ENCODE assay signal across 25 mouse cellular contexts in genomic region chr17:53643360-53643759, GRCm38 (mm10). TPM values are rescaled to one million over a fixed set of nuclear protein-coding genes. Genes with fewer than 3 reads are reported as not detected.
DNase-seq lines count a peak whose midpoint lies in the region; ATAC-seq and TF ChIP-seq lines count a peak whose summit lies in the region.
"Had no signal": no experiment of that assay in that cellular context is flagged by ENCODE, and none has a peak within 500 bp of the region (broad histone marks: within the 10 kb centered on the region; RNA-seq: fewer than 3 reads in every experiment).

No protein-coding gene starts in this region.

- no peak for TF ChIP-seq CTCF in liver, adult 2 months (IDR thresholded peaks at IDR 0.05; ENCODE audit: low read depth, low read length)

- no peaks in the 10 kb centered on the region for H3K9me3 ChIP-seq in liver, embryonic 12.5 days (replicated peaks)
- H3K9me3 ChIP-seq in liver, embryonic 16.5 days (replicated peaks; ENCODE audit: control insufficient read depth, low read length): no peaks in the 10 kb centered on the region
- H3K9me3 ChIP-seq in midbrain, embryonic 15.5 days: no peaks in the 10 kb centered on the region
- H3K9me3 ChIP-seq: heart, embryonic 12.5 days; heart, embryonic 15.5 days; hindbrain, embryonic 10.5 days had no signal

- H3K4me2 ChIP-seq in liver, embryonic 12.5 days: no peak overlapping the region
- no peak overlapping the region for H3K4me2 ChIP-seq in liver, embryonic 16.5 days (ENCODE audit: low read depth, low read length)
- no peak overlapping the region for H3K4me2 ChIP-seq in midbrain, embryonic 15.5 days
- H3K4me2 ChIP-seq: heart, embryonic 12.5 days; heart, embryonic 15.5 days; hindbrain, embryonic 14.5 days had no signal

- peaks cover 25% of the 10 kb centered on the region for H3K4me1 ChIP-seq in liver, adult 2 months (ENCODE audit: control insufficient read depth, insufficient read depth, low read length)
- no peaks in the 10 kb centered on the region for H3K4me1 ChIP-seq in liver, embryonic 12.5 days
- H3K4me1 ChIP-seq in liver, embryonic 16.5 days (ENCODE audit: control insufficient read depth, low read depth, low read length): no peaks in the 10 kb centered on the region
- H3K4me1 ChIP-seq in midbrain, embryonic 15.5 days: no peaks in the 10 kb centered on the region
- H3K4me1 ChIP-seq: heart, embryonic 12.5 days; heart, embryonic 15.5 days; hindbrain, embryonic 10.5 days had no signal

- no peaks in the 10 kb centered on the region for H3K27me3 ChIP-seq in liver, adult 2 months (ENCODE audit: control insufficient read depth, insufficient read depth, low read length)
- no peaks in the 10 kb centered on the region for H3K27me3 ChIP-seq in liver, embryonic 12.5 days (replicated peaks)
- H3K27me3 ChIP-seq in liver, embryonic 16.5 days (ENCODE audit: control insufficient read depth, insufficient read depth, low read depth, low read length): no peaks in the 10 kb centered on the region
- no peaks in the 10 kb centered on the region for H3K27me3 ChIP-seq in midbrain, embryonic 15.5 days (replicated peaks)
- H3K27me3 ChIP-seq: heart, embryonic 12.5 days; heart, embryonic 15.5 days had no signal

- ATAC-seq in liver, embryonic 12.5 days: no peak
- peak; percentile 89 for ATAC-seq in liver, embryonic 16.5 days (ENCODE audit: low read depth)
- no peak for ATAC-seq in midbrain, embryonic 15.5 days (replicated peaks)
- ATAC-seq: activated CD4-positive, CD25-positive, alpha-beta regulatory T cell, adult 4 months; forebrain, embryonic 14.5 days; hindbrain, postnatal 0 days had no signal

- WGBS in liver, adult 2 months: 14% methylated on average over 4 of the region's 4 CpGs
- 68% methylated on average over 4 of the region's 4 CpGs for WGBS in liver, embryonic 12.5 days (ENCODE audit: insufficient replicate concordance)
- WGBS in liver, embryonic 16.5 days (ENCODE audit: insufficient replicate concordance): 72% methylated on average over 4 of the region's 4 CpGs
- WGBS in midbrain, embryonic 15.5 days: 91% methylated on average over 4 of the region's 4 CpGs

- H3K36me3 ChIP-seq in liver, adult 2 months (ENCODE audit: control insufficient read depth, insufficient read depth, low read length): peaks cover 52% of the 10 kb centered on the region
- H3K36me3 ChIP-seq in liver, embryonic 12.5 days: peaks cover 90% of the 10 kb centered on the region
- peaks cover 29% of the 10 kb centered on the region for H3K36me3 ChIP-seq in liver, embryonic 16.5 days (ENCODE audit: control insufficient read depth, insufficient read depth)
- H3K36me3 ChIP-seq in midbrain, embryonic 15.5 days (replicated peaks): peaks cover 16% of the 10 kb centered on the region; the same call in 1 of the 2 replicates

- H3K27ac ChIP-seq in liver, adult 2 months (replicated peaks; ENCODE audit: insufficient read depth, low read depth, low read length): peak overlapping the region; percentile 97
- no peak overlapping the region for H3K27ac ChIP-seq in liver, embryonic 12.5 days
- peak overlapping the region; percentile 70 for H3K27ac ChIP-seq in liver, embryonic 16.5 days (ENCODE audit: low read length)
- no peak overlapping the region for H3K27ac ChIP-seq in midbrain, embryonic 15.5 days
- H3K27ac ChIP-seq: heart, embryonic 15.5 days; hindbrain, embryonic 10.5 days; hindbrain, embryonic 14.5 days; hindbrain, postnatal 0 days had no signal

- no peak overlapping the region for H3K9ac ChIP-seq in liver, adult 2 months (ENCODE audit: low read depth, low read length)
- no peak overlapping the region for H3K9ac ChIP-seq in liver, embryonic 12.5 days
- no peak overlapping the region for H3K9ac ChIP-seq in liver, embryonic 16.5 days (ENCODE audit: low read depth, low read length)
- H3K9ac ChIP-seq in midbrain, embryonic 15.5 days: no peak overlapping the region
- H3K9ac ChIP-seq: forebrain, postnatal 0 days; heart, embryonic 12.5 days; heart, embryonic 15.5 days; hindbrain, embryonic 14.5 days had no signal

- H3K79me2 ChIP-seq in liver, adult 2 months (ENCODE audit: control insufficient read depth, insufficient read depth, low read length): no peaks in the 10 kb centered on the region

- no peak for TF ChIP-seq POLR2A in liver, adult 2 months (IDR thresholded peaks at IDR 0.05; ENCODE audit: extremely low read depth, insufficient read depth, low read length)

- DNase-seq in liver, adult 2 months (ENCODE audit: extremely low read depth, low read depth, low spot score): peak; percentile 100
- DNase-seq in NIH3T3 (ENCODE audit: low read depth): peak; percentile 38
- peak; percentile 80 for DNase-seq in adipocyte (ENCODE audit: low spot score)
- DNase-seq in layer of hippocampus, postnatal 14 days (ENCODE audit: low spot score in 2 of 2): no peak
- DNase-seq in thymus, postnatal 10 days (ENCODE audit: low spot score in 2 of 2): no peak
- DNase-seq: adrenal gland, postnatal 10 days; adrenal gland, postnatal 36 days; cerebellum, adult 18-20 months; cerebellum, adult 9-10 months; cerebellum, postnatal 14 days; forebrain, postnatal 0 days; gastrocnemius, postnatal 25 days; heart, postnatal 10 days; heart, postnatal 36 days had no signal

- H3K4me3 ChIP-seq in liver, adult 2 months (ENCODE audit: insufficient read depth, low read depth, low read length): no peak overlapping the region
- H3K4me3 ChIP-seq in liver, embryonic 12.5 days: no peak overlapping the region
- H3K4me3 ChIP-seq in liver, embryonic 16.5 days (ENCODE audit: low read depth, low read length): no peak overlapping the region
- no peak overlapping the region for H3K4me3 ChIP-seq in midbrain, embryonic 15.5 days
- H3K4me3 ChIP-seq: heart, embryonic 12.5 days; heart, embryonic 15.5 days; hindbrain, embryonic 10.5 days had no signal

RNA-seq across cellular contexts. Expression of gene Sgo1, which starts 45.8 kb away (rescaled TPM):
- 0.18 and 0.20 TPM in 2 replicates for total RNA-seq in liver, adult 2 months (2014; rRNA removed)
- not detected in 2 replicates for polyA plus RNA-seq in liver, adult 2 months (2012; rRNA removed)
- 39.1 and 40.5 TPM in 2 replicates for polyA plus RNA-seq in liver, embryonic 12.5 days (2016; fragmentation: Nextera tagmentation; extraction: Ambion mirVana)
- polyA plus RNA-seq in liver, embryonic 16.5 days (2015; fragmentation: Nextera tagmentation; extraction: Ambion mirVana): 28.9 and 36.6 TPM in 2 replicates
- under 1 TPM; 0.55 to 0.71 TPM for total RNA-seq in layer of hippocampus, postnatal 14 days (2021)
- polyA plus RNA-seq in midbrain, embryonic 15.5 days (2015; fragmentation: Nextera tagmentation; extraction: Ambion mirVana): 4.1 and 4.7 TPM in 2 replicates
- total RNA-seq: gastrocnemius, adult 8-10 months had no signal

Comparison
In these comparisons a context has a peak if more than half of its experiments do, and no peak if none do; other contexts are left out.
1. H3K27ac ChIP-seq: peak in liver, adult 2 months (single experiment) and liver, embryonic 16.5 days (single experiment); none in liver, embryonic 12.5 days (single experiment) and midbrain, embryonic 15.5 days (single experiment).
2. DNase-seq: peak in liver, adult 2 months (single experiment), NIH3T3 (single experiment) and adipocyte (single experiment); none in layer of hippocampus, postnatal 14 days (0 of 2) and thymus, postnatal 10 days (0 of 2).